Mouse (Mus musculus) neural tube, embryonic 10.5 days (tissue): ENCODE results near the gene Pusl1.
A peak's percentile ranks its signal among the peaks of the same experiment; 100 is the strongest.

Experiments used
- DNase-seq: peaks from one replicate; pipeline ENCODE4 v3.0.0-alpha.2; 2017; ENCODE audit warnings: low spot score; ENCODE audit errors: extremely low spot score

Pusl1 gene

GRCm38 (mm10) chr4:155887674-155888073, 3.9 kb downstream of the Pusl1 start:
- DNase-seq, result no peak

GRCm38 (mm10) chr4:155886330-155886729, 5.3 kb downstream of the Pusl1 start:
- no peak for DNase-seq

DNA sequence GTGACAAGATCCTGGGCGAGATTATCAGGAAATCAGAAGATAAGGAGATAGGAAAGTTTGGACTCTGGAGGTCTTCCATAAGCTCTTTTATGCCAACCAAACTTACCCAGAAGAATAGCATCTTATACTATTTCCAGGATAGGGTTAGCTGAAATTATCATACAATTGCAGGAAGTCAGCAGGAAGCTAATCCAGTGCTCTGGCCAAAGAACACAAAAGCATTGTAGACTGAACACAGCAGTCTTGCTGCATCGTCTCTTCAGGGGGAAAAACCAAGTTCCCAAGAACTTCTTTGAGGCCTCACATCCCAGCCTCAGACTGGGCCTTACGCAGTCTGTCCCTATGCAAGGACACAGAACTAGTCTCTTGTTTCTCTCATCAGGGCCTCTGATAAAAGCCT, 8.0 kb downstream of the Pusl1 start:
- DNase-seq, result no peak

DNA sequence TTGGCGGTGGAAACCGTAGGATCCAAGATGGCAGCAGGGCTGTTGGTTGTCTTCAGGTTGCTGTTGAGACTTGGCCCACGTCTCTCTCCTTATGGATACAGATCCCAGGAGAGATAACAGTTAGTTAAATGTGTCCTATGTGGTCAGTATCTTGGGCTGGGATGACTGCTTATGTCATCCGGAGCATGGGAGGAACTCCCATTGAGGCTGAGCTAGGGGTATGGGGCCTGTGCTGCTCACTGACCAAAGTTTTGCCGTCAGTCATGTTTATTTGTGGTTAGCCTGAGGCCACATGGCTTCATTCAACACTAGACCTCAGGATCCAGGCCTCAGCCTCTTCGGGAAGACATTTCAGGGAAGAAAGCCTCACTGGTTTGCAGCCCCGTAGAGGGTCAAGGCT, 20.2 kb downstream of the Pusl1 start:
- DNase-seq, result no peak

DNA sequence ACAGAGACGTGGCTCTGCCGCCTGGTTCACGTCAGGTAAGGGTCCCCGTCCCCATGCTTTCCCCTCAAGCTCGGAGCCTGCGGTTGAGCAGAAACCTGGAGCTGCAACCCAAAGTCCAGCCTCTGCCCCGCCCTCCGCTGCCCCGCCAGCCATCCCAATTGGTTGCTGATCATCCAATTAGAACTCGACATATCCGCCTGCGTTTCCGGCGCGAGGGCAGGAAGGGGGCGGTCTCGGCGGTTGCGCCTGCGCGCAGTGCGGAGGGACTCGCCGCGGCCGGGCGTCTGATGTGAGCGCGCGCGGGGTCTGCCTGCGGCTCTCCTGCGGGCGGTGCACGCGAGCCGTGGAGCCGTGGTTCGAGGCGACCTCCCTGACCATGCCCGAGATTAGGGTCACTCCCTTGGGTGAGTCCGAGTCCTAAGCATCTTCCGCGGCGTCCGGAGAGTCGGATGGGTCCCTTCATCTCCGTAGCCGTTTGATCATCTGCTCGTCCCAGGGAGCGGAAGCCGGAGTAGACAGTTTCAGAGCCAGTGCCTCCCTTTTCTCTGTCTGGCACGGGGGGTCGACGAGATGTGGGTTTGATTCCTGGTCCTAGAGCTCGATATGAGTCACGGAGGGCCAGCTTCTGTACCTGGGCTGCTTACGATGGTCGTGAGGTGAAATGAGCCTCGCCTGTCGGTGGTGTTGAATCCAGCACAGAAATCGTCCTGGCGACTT, 22.1 kb downstream of the Pusl1 start, which contains the start of the genes Cptp and Ints11:
Cptp (minus strand) TSS at position 124 of the 717 bp plus-strand sequence.
Ints11 (plus strand) TSS at position 230 of the 717 bp plus-strand sequence.
- DNase-seq, result peak; percentile 97

DNA sequence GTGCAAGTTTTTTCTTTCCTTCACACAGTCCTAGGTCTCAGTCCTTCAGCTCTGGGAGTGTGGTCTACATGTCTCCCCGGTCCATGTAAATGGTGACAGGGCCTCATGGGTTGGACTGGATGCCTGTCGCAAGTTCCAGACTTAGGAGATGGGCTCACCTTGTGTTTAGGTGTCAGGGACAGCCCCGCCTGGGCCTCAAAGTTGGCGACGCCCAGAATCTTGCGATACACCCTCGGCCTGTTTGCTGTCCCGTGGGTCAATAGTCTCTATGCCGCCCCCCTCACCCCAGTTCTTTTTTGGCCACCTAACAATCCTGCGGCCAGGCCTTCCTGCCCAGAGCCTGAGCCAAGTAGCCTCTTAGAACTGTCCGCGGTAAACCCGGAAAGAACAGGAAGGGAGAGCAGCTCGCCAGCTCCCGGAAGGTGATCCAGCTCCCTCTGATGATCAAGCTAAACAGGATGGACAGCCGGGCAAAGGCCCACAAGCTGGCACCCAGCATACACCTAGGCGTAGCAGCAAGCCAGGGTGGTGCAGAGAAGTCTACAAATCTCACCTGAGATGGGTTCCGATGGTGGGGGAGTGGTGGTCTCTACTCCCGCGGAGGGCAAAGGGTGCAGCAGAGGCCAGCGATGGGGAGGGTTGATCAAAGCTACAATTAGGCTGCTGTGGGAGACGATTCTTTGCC, 22.8 kb downstream of the Pusl1 start:
- no peak for DNase-seq

DNA sequence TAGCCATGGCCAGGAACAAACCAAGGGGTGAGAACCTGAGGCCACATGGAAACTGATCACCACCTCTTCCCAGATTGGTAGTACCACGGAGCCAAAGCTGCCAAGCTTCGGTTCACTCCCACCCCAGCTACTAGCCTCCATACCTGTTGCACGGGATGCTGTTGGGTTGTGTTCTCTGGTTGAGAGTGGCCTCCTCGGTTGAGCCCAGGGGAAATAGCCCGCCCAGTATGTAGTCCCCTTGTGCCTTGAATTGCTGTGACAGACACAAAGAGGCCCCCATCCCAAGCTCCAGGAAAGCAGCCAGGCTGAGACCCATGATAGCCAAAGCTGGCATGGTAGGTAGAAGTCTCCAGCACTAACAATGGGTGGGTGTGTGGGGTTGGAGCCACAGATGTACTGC, 28.6 kb downstream of the Pusl1 start, which contains the start of gene Tas1r3:
Tas1r3 (minus strand) TSS at position 362 of the 400 bp plus-strand sequence.
- no peak for DNase-seq

DNA sequence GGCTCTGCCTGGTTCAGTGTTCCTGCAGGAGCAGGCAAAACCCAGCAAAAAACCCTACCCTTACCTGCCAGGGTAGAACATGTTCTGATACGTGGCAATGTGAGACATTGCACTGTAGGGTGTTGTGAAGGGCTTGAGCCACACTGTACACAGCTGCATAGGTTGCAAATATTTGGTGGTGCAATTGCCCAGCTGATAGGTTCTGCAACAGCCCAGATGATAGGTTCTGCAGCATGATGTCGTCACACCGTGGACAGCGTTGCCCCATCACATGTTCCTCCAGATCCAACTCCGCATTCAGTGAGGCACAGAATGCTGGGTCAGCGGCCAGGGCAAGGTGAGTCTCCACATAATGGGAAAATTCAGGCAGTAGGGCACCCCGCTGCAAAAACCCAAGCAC, 29.8 kb downstream of the Pusl1 start:
- no peak for DNase-seq

DNA sequence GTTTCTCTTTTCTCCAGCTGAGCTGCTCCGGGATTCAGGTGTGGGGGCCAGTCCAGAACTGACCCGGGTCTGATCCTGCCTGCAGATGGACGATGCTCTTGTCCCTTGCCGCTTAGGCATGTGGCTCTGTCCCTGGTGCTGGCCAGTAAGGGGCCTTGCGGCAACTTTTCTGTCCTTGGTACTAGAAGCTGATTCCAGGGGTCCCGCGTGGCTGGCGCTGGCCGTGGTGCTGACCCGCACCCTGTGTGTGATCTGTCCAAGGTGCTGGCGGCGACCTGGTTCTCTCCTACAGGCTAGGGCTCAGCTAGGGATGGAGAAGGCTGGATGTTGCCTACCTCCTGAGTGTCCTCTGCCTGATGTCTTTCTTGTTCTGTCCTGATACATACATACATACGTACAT, 32.3 kb downstream of the Pusl1 start:
- peak; percentile 82 for DNase-seq

DNA sequence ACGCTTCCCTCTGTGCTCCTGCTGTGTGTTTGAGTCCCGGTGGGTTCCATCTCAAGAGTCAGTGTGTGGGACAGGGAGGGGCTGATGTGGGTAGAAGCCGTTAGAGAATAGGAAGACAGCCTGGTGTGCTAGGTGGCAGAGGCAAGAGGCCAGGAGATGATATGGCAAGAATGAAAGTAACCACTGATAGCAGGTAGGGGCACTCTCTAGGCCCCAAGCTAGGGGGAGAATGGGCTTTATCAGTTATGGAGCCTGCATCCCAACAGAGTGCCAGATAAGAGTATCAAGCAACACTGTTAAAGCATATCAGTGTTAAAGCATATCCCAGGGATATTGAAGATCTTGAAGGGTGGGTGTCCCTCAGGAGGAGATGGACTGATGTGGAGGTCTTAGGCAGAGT, 34.7 kb downstream of the Pusl1 start:
- DNase-seq, result no peak

DNA sequence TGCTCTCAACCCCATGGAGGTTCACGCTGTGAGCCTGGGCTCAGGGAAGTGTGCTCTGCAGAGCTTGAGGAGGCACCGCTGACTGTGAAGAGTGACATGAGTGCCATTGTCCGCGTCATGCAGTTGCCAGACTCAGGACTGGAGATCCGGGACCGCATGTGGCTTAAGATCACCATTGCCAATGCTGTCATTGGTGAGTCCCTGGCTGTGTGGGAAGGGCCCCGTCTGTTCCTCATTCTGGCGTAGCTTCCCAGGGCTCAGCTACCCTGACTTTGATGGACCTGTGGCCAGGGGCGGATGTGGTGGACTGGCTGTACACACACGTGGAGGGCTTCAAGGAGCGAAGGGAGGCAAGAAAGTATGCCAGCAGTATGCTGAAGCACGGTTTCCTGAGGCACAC, 35.5 kb downstream of the Pusl1 start:
- no peak for DNase-seq

- no peak for DNase-seq
Observed at GRCm38 (mm10) chr4:155854991-155855390, 36.6 kb downstream of the Pusl1 start.

- DNase-seq, result no peak
Observed at GRCm38 (mm10) chr4:155853421-155853820, 38.2 kb downstream of the Pusl1 start.

DNA sequence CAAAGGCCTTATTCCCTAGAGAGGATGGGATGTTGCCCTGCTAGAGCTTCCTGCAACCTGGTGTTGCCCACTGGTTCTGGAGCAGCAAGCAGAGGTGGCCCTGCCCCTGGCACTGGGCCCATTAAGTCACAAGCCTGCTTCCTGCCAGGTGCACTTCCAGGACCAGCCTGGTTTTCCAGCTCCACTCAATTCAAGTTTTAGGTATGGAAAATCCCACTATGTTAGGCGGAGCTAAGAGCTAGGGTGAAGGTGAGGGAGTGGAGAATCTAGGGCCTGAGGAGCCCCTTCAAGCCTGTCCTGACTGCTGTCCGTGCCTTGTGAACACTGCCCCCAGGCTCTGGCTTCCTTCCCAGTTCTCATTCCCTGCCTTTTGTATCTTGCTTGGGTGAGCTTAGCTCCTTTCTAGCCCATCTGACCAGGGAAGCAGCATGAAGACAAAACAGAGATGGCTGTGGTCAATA, 39.6 kb downstream of the Pusl1 start:
- DNase-seq, result no peak

- no peak for DNase-seq
Observed at GRCm38 (mm10) chr4:155851368-155851767, 40.2 kb downstream of the Pusl1 start.

- DNase-seq, result no peak
Observed at GRCm38 (mm10) chr4:155849792-155850451, 41.7 kb downstream of the Pusl1 start.

GRCm38 (mm10) chr4:155849391-155849790, 42.2 kb downstream of the Pusl1 start:
- no peak for DNase-seq

- no peak for DNase-seq
Observed at GRCm38 (mm10) chr4:155848434-155849095, 43.0 kb downstream of the Pusl1 start.

DNA sequence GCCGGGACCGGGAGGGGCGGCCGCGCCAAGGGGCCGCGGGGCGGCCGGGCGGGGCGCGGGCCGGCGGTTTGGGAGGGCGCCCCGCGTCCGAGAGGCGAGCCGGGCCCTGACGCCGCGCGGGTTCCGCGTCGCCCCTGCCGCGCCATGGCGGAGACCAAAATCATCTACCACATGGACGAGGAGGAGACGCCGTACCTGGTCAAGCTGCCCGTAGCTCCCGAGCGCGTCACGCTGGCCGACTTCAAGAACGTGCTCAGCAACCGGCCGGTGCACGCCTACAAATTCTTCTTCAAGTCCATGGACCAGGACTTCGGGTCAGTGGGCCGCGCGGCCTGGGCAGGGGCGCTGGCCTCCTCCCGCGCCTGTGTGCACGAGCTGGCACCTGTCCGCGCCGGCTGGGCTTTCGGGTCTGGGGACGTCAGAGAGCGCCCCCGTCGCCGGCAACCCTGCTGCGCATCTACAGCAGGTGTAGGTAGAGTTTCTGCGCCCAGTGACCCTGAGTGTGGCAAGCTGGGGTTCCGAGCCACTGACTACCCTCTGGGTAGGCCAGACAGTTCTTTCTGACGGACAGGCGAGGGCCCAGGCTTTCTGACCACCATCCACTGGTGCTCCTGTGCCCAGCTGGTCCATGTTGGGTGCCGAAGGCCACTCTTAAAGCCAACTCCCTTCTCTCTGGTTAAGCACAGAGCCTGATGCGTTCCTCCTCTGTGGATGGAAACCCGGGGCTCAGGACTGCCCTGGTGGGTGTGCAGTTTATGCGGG, 43.8 kb downstream of the Pusl1 start:
- DNase-seq, result peak; percentile 69

- peak; percentile 96 for DNase-seq
Observed at GRCm38 (mm10) chr4:155846871-155847578, 44.6 kb downstream of the Pusl1 start, which contains the start of gene Dvl1. Gene Dvl1, plus strand, starts transcription at chr4:155847402.
